Mouse (Mus musculus) kidney, adult 11 months (tissue): ENCODE measurements around the gene Afp.
A peak's percentile ranks its signal among the peaks of the same experiment; 100 is the strongest.

Experiments
- DNase-seq: peaks from one replicate; pipeline ENCODE4 v3.0.0; 2022

Afp gene

DNA sequence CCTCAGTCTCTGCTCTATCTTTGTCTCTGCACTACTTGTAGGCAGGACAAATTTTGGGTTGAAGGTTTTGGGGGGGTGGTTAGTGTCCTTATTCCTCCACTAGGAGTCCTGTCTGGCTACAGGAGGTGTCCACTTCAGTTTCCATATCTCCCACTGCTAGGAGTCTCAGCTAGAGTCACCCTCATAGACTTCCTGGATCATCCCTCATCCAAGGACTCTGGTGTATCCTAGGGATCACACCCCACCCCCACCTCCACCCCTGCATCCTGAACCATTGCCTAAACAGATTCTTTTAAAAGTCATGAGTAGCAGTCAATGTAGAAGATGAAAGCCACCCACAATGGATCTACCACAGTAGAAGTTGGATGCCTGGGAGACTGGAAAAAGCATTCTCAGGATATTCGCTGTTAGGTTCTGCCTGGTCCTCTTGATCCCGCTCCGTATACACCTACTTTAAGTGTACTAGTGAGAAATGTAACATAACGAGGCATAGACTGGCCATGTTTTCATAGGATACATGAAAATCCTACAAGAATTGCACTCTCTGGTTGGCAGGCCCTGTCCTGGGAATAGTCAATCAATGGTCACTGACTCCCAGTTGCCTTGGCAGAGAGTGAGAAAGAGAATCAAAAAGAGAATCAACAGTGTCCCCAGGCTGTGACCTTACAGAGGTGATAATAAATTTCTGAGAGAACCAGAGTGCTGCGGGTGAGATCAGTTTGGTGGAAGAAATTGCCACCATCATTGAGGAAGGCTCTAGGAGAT is 19.5 kb downstream of the Afp start:
- no peak for DNase-seq

- DNase-seq = peak; percentile 62
Measured at GRCm38 (mm10) chr5:90512288-90512955, 21.9 kb downstream of the Afp start.

DNA sequence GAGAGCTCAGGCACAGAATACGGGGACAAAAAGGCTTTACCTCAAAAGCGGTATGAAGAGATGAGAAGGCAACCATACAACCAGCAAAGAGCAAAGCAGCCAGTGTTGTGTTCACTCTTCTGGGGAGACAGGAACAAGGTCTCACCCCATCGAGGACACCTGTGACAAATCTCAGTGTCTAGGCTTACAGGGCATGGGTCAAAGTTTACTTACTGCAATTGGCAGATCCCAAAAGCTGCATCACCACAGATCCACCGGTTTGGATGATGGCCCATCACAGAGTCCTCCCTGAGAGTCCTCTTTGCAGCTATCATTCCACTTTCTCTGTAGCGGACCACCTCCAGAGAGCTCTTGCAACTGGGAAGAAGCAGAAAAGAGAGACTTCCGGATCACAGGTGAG is 25.0 kb downstream of the Afp start:
- DNase-seq = no peak

DNA sequence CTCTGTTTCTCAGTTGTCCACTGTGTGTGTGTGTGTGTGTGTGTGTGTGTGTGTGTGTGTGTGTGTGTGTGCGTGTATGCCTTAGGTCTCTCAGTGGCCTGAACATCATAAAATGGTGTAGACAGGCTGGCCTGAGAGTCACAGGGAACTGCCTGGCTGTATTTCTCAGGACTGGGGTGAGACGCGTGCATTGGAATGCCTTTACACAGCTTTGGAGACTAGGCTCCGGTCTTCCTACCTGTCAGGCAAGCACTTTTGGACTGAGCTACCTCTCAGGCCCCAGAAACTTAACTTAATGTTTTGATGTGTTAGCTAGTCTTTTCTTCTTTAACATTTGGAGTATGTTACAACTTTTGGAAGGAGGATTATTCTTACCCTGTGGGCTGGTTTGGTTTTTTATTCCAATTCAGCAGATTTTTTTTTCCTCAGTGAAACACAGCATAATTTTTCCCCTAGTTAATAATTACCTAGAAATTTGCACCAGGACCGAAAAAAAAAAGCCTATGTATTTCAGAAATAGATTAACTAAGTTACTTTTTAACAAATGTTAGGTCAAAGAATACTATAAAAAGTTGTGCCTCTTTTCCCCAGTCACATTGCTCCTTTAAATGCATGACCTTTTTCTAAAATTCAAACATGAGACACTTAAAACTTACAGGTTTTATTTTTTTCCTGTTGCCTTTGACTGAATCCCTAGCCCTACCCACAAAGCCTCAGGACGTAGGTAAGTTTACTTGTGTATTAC is 28.0 kb downstream of the Afp start, which contains the start of gene Afm:
Gene Afm (plus strand): TSS at position 577 of the 745 bp plus-strand sequence.
- DNase-seq = peak; percentile 60

DNA sequence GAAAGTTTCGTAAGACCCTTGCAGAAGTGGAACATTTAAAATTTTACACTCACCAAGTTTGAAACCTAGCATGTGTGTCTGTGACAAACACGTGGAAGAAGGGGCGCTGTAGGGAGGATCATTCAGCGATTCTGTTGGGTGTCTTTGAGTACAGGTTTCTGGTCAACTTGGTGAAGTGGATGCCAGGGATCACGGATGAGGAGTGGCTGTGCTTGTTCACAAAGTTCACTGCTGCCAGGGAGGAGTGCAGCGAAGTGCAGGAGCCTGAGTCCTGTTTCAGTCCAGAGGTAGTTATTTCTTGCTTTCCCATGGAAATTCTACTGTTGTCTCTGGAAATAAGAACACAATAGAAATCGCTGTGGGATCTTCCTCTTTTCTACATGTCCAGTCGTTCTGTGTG is 60.7 kb downstream of the Afp start:
- no peak for DNase-seq

DNA sequence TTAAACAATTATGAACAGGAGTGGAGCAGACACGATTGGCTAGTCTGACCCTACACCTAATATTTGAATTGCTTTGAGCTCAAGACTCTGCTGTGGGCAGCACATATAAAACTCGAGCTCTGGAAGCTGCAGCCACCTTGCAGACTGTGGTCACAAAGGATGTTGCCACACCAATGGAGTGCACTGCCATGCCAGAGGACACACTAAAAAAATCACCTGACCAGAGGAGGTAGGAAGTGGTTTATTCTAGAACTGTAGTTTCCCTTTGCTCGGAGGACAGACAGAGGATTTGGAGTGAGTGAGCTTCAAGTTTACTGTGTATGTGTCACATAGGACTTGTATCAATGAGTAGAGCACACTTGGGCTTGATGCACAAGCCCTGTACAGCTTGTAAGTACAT is 65.5 kb downstream of the Afp start:
- DNase-seq = no peak
